Mouse (Mus musculus): ENCODE data around the gene Lamtor3.

GRCm38 (mm10) chr3:137954256-137954916, 36.1 kb downstream of the Lamtor3 start:
- TF ChIP-seq POLR2A (IDR thresholded peaks at IDR 0.05; ENCODE audit: low read depth, low read length) (no peak), CTCF (IDR thresholded peaks at IDR 0.05; ENCODE audit: extremely low read depth, insufficient read length, insufficient replicate concordance, low read depth, low read length) (no peak)

Measured in small intestine, adult 2 months (tissue).